Comparison of ENCODE assay signal across 15 mouse cellular contexts in genomic region chr9:83963296-83963695, GRCm38 (mm10).
"Had no signal": no experiment of that assay in that cellular context is flagged by ENCODE, and none has a peak within 500 bp of the region (broad histone marks: within the 10 kb centered on the region; RNA-seq: fewer than 3 reads in every experiment).

No protein-coding gene starts in this region.

- DNase-seq: kidney, postnatal 36 days; liver, embryonic 13.5 days; lung, embryonic 14.5 days; lung, postnatal 10 days; lung, postnatal 36 days; right cerebral cortex, postnatal 25 days; thymus, adult 18-20 months; thymus, postnatal 36 days had no signal

- H3K27ac ChIP-seq: kidney, postnatal 0 days; left cerebral cortex, adult 2 months; liver, embryonic 13.5 days; midbrain, embryonic 10.5 days; midbrain, embryonic 13.5 days; neural tube, embryonic 13.5 days had no signal

- H3K4me3 ChIP-seq: left cerebral cortex, adult 2 months; liver, embryonic 13.5 days; megakaryocyte, embryonic 14.5 days; midbrain, embryonic 10.5 days; midbrain, embryonic 13.5 days; myocyte; neural tube, embryonic 13.5 days had no signal

- H3K36me3 ChIP-seq: liver, embryonic 13.5 days; midbrain, embryonic 10.5 days; midbrain, embryonic 13.5 days; neural tube, embryonic 13.5 days had no signal

- H3K9ac ChIP-seq: liver, embryonic 13.5 days; lung, embryonic 14.5 days; midbrain, embryonic 13.5 days; neural tube, embryonic 13.5 days had no signal

- H3K9me3 ChIP-seq: liver, embryonic 13.5 days; megakaryocyte, embryonic 14.5 days; midbrain, embryonic 10.5 days; midbrain, embryonic 13.5 days; neural tube, embryonic 13.5 days had no signal

- H3K4me1 ChIP-seq: liver, embryonic 13.5 days; megakaryocyte, embryonic 14.5 days; midbrain, embryonic 10.5 days had no signal

- H3K27me3 ChIP-seq: liver, embryonic 13.5 days; megakaryocyte, embryonic 14.5 days; midbrain, embryonic 13.5 days; neural tube, embryonic 13.5 days had no signal

- H3K4me2 ChIP-seq: liver, embryonic 13.5 days; lung, embryonic 14.5 days; midbrain, embryonic 13.5 days; neural tube, embryonic 13.5 days had no signal
